Mouse (Mus musculus) cerebellum, adult 2 months (tissue): Measurements from ENCODE around the gene Arpc2.

ENCODE experiments used
- CTCF ChIP-seq: fragments of 200-500 bp; IDR thresholded peaks from 2 replicates; pipeline ENCODE4 v1.5.1; 2011; ENCODE audit warnings: low read depth, mild to moderate bottlenecking, control low read depth, low read length, moderate library complexity, borderline replicate concordance; ENCODE audit not compliant: insufficient read depth
- POLR2A ChIP-seq: fragments of 200-500 bp; IDR thresholded peaks from 2 replicates; pipeline ENCODE4 v1.6.1; 2011; ENCODE audit warnings: low read length, control low read depth, borderline replicate concordance; ENCODE audit not compliant: insufficient read depth

- TF ChIP-seq CTCF (no peak), POLR2A (no peak)
Measured at GRCm38 (mm10) chr1:74288327-74288726, 52.4 kb downstream of the Arpc2 start.
